8 mouse cellular contexts compared by ENCODE assay signal in the genomic region with DNA sequence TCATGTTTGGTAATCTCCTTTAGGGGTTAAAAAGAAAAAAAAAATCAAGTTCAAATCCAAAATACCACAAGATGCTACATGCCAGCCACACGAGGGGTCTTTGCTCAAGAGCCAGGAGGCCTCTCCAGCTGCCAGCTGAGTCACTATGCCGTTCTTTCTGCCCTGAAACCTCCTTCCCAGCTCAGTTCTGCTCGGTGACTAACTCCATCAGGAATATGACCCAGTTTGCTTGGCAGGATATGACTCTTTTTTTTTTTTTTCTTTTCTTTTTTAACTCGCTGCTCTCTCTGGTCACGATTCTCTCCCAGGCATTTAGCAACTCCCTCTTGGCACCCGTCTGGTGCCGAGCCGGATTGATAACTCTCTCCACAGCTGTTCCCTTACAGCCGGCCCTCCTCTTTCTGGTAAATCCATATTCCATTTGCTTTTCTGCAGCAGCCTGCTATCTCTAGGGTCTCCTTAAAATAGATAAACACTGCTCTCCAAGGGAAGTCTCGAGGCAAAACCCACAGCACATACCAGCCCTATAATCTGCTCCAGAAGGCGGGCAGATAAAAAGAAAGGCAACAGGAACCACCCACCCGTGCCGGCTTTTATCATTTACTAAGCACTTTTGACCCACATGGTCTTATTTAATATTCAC. TPM values are rescaled to one million over a fixed set of nuclear protein-coding genes. Genes with fewer than 3 reads are reported as not detected.
DNase-seq lines count a peak whose midpoint lies in the region; ATAC-seq and TF ChIP-seq lines count a peak whose summit lies in the region.

No protein-coding gene starts in this region.

- WGBS in intestine, embryonic 15.5 days, result 14% methylated on average over 13 of the region's 13 CpGs
- 7% methylated on average over 13 of the region's 13 CpGs for WGBS in stomach, postnatal 0 days

- TF ChIP-seq CTCF in stomach, postnatal 0 days (IDR thresholded peaks at IDR 0.05; ENCODE audit: low read depth), result peak; percentile 39; the same call in 1 of the 2 replicates

- ATAC-seq in intestine, embryonic 15.5 days, result peak; percentile 46
- ATAC-seq in megakaryocyte progenitor cell, adult 5-6 weeks (replicated peaks; ENCODE audit: poor library complexity), result peak; percentile 78
- peak; percentile 82 for ATAC-seq in stomach, postnatal 0 days (ENCODE audit: low FRiP score, low TSS enrichment)

- intact Hi-C loops in left cerebral cortex, postnatal 4 days (cut with DNase I), result no loop called here

- no peak overlapping the region for H3K4me3 ChIP-seq in intestine, embryonic 15.5 days (replicated peaks)
- H3K4me3 ChIP-seq in stomach, postnatal 0 days (ENCODE audit: low read depth, low read length), result no peak overlapping the region

- H3K27me3 ChIP-seq in intestine, embryonic 15.5 days (replicated peaks), result no peaks in the 10 kb centered on the region
- no peaks in the 10 kb centered on the region for H3K27me3 ChIP-seq in stomach, postnatal 0 days (ENCODE audit: control insufficient read depth, insufficient read depth, low read length)

- peak; percentile 65 for TF ChIP-seq EP300 in stomach, postnatal 0 days (optimal IDR thresholded peaks at IDR 0.05)

- peak; percentile 51 for DNase-seq in ovary, postnatal 36 days (ENCODE audit: low spot score)
- no peak for DNase-seq in ovary, postnatal 10 days (ENCODE audit: low spot score)
- DNase-seq in cerebellum, postnatal 25 days, result peak; percentile 36 to 44
- DNase-seq in gastrocnemius, postnatal 10 days, result peak; percentile 56
- DNase-seq in left cerebral cortex, postnatal 4 days, result peak; percentile 56
- DNase-seq in stomach, postnatal 0 days (ENCODE audit: low spot score), result peak; percentile 40

- H3K9ac ChIP-seq in intestine, embryonic 15.5 days, result no peak overlapping the region
- peak overlapping the region; percentile 45; the same call in 1 of the 2 replicates for H3K9ac ChIP-seq in stomach, postnatal 0 days (ENCODE audit: low read length)

- H3K4me2 ChIP-seq in intestine, embryonic 15.5 days (replicated peaks), result peak overlapping the region; percentile 10
- peak overlapping the region; percentile 25; the same call in 1 of the 2 replicates for H3K4me2 ChIP-seq in stomach, postnatal 0 days (replicated peaks; ENCODE audit: low read depth)

- H3K27ac ChIP-seq in intestine, embryonic 15.5 days, result peak overlapping the region; percentile 72
- peak overlapping the region; percentile 90 for H3K27ac ChIP-seq in stomach, postnatal 0 days (replicated peaks)

- H3K4me1 ChIP-seq in intestine, embryonic 15.5 days (replicated peaks), result peaks cover 30% of the 10 kb centered on the region
- peaks cover 2% of the 10 kb centered on the region; the same call in 1 of the 2 replicates for H3K4me1 ChIP-seq in stomach, postnatal 0 days (replicated peaks; ENCODE audit: control insufficient read depth, insufficient read depth)

- H3K9me3 ChIP-seq in intestine, embryonic 15.5 days, result no peaks in the 10 kb centered on the region
- H3K9me3 ChIP-seq in stomach, postnatal 0 days (ENCODE audit: control insufficient read depth, low read length), result no peaks in the 10 kb centered on the region

- no peaks in the 10 kb centered on the region for H3K36me3 ChIP-seq in intestine, embryonic 15.5 days
- no peaks in the 10 kb centered on the region for H3K36me3 ChIP-seq in stomach, postnatal 0 days (ENCODE audit: control insufficient read depth, insufficient read depth, low read length)

RNA-seq across cellular contexts. Expression of a gene that starts 29.1 kb away (rescaled TPM):
- 1 to 10 TPM in 1 of 2 experiments, under 1 TPM in 1; 0.89 to 3.7 TPM for total RNA-seq in gastrocnemius, postnatal 10 days (2021)
- 0.57 and 2.3 TPM in 2 replicates for polyA plus RNA-seq in intestine, embryonic 15.5 days (2015; fragmentation: Nextera tagmentation; extraction: Ambion mirVana)
- total RNA-seq in left cerebral cortex, postnatal 4 days (2021), result 10 to 100 TPM in 1 of 2 experiments, 1 to 10 TPM in 1; 9.4 to 16.6 TPM
- total RNA-seq in megakaryocyte progenitor cell, adult 5-6 weeks (2015), result not detected in 2 replicates
- not detected in 2 replicates for total RNA-seq in megakaryocyte progenitor cell, adult 5-6 weeks (2017)
- polyA plus RNA-seq in stomach, postnatal 0 days (2015; fragmentation: Nextera tagmentation; extraction: Ambion mirVana), result 0.99 TPM in 1 of 2 replicates, not detected in the other

RNA-seq across cellular contexts. Expression of a gene that starts 36.7 kb away (rescaled TPM):
- total RNA-seq in gastrocnemius, postnatal 10 days (2021), result 1 to 10 TPM; 5.5 to 6.9 TPM
- polyA plus RNA-seq in intestine, embryonic 15.5 days (2015; fragmentation: Nextera tagmentation; extraction: Ambion mirVana), result 8.1 and 9.5 TPM in 2 replicates
- 10 to 100 TPM; 53.5 to 57.3 TPM for total RNA-seq in left cerebral cortex, postnatal 4 days (2021)
- total RNA-seq in megakaryocyte progenitor cell, adult 5-6 weeks (2015), result 5.6 and 6.5 TPM in 2 replicates
- total RNA-seq in megakaryocyte progenitor cell, adult 5-6 weeks (2017), result 6.9 and 9.0 TPM in 2 replicates
- polyA plus RNA-seq in stomach, postnatal 0 days (2015; fragmentation: Nextera tagmentation; extraction: Ambion mirVana), result 3.4 and 4.1 TPM in 2 replicates

Comparison
In these comparisons a context has a peak if more than half of its experiments do, and no peak if none do; other contexts are left out.
1. RNA of a gene that starts 36.7 kb away (total RNA-seq): 53.5 to 57.3 TPM in left cerebral cortex, postnatal 4 days; 5.6 to 9.0 TPM in megakaryocyte progenitor cell, adult 5-6 weeks and 5.5 to 6.9 TPM in gastrocnemius, postnatal 10 days; every median in the first group is over 4 times any median in the second.
2. Peak in every context shown above with its lines, with median percentiles within 50 percentile points of each other: ATAC-seq.